Mouse (Mus musculus) limb, embryonic 15.5 days (tissue): ENCODE measurements around the gene Rabif. TPM values are rescaled to one million over a fixed set of nuclear protein-coding genes. Genes with fewer than 3 reads are reported as not detected.
"Not testable (repeated sequence)": the region's sequence is repeated elsewhere in the genome, so short reads cannot be mapped to it uniquely, and the experiment has no call there.

ENCODE experiments used
- ATAC-seq: fragments of 200-750 bp; cut with Nextera tagmentation; 2 replicates; pipeline ENCODE4 v1.8.0; 2017; ENCODE audit warnings: low read depth, moderate TSS enrichment; ENCODE audit not compliant: insufficient number of reproducible peaks, low FRiP score, low TSS enrichment
- H3K27ac ChIP-seq: fragments of 300-500 bp; sonication (generic); 2 replicates; pipeline ENCODE4 v1.5.1; 2015; ENCODE audit warnings: moderate library complexity, mild to moderate bottlenecking, inconsistent platforms
- H3K27me3 ChIP-seq: fragments of 300-500 bp; sonication (generic); 2 replicates; pipeline ENCODE4 v1.6.1; 2015; ENCODE audit warnings: inconsistent platforms
- H3K36me3 ChIP-seq: fragments of 300-500 bp; sonication (generic); 2 replicates; pipeline ENCODE4 v1.6.1; 2015; ENCODE audit warnings: inconsistent platforms
- H3K4me1 ChIP-seq: fragments of 300-500 bp; sonication (generic); 2 replicates; pipeline ENCODE4 v1.6.1; 2015; ENCODE audit warnings: inconsistent platforms
- H3K4me2 ChIP-seq: fragments of 300-500 bp; sonication (generic); 2 replicates; pipeline ENCODE4 v1.6.1; 2015; ENCODE audit warnings: mild to moderate bottlenecking, inconsistent platforms
- H3K4me3 ChIP-seq: fragments of 300-500 bp; sonication (generic); 2 replicates; pipeline ENCODE4 v1.5.1; 2015; ENCODE audit warnings: mild to moderate bottlenecking, inconsistent platforms
- H3K9ac ChIP-seq: fragments of 300-500 bp; sonication (generic); 2 replicates; pipeline ENCODE4 v1.6.1; 2015; ENCODE audit warnings: inconsistent platforms
- H3K9me3 ChIP-seq: fragments of 300-500 bp; sonication (generic); 2 replicates; pipeline ENCODE4 v1.6.1; 2016; ENCODE audit warnings: inconsistent platforms
- WGBS: fragments of 180-500 bp; shearing (Covaris S2); methylation state at CpG from one replicate; pipeline ENCODE4 v1.1.7; 2015; 5-methylcytosine and 5-hydroxymethylcytosine counted together
- polyA plus RNA-seq: library from polyadenylated mRNA; unstranded; fragments of >200 nt; fragmentation: Nextera tagmentation; extraction: Ambion mirVana; gene quantifications from 2 replicates; pipeline ENCODE4 v1.2.1, GENCODE M21; 2015

Rabif gene
- 43.6 and 47.8 TPM in 2 replicates for polyA plus RNA-seq

DNA sequence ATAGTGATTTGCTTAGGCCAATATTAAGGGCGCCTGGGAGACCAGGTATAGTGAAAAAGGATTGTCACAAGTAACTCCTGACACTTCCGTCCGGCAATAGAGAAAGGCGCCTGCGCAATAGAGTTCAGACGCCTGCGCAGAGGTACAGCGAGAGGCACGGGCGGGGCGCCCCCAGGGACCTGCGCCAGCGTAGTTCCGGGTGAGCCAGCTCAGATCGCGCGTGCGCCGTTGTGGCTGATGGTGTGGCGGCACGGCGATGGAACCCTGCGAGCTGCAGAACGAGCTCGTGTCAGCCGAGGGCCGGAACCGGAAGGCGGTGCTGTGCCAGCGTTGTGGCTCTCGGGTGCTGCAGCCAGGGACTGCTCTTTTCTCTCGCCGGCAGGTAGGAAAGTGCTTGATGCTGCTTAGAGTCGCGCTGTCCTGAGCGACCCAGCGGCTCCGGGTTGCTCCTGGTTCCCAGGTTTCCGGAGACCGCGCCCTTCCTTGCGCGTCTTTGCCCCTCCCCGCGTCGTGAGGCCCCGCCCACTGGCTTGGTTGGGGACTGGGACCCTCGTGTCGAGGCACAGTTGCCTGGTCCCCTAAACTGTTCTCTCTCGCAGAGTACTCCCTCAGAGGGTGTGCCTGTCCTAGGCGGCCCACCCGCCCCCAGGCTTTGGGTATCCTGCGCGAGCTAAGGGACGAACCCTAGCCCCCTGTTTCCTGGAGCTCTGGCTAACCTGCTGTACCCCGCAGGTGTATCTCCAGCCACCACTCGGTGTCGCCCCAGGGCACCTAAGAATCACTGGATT is at the start of gene Rabif:
Rabif (plus strand) TSS at position 221 of the 788 bp plus-strand sequence.
- ATAC-seq = peak; percentile 96
- no peaks in the 10 kb centered on the region for H3K27me3 ChIP-seq
- peaks cover 12% of the 10 kb centered on the region for H3K4me1 ChIP-seq
- peak within 1 kb of the TSS; percentile 65 for H3K4me2 ChIP-seq
- no peaks in the 10 kb centered on the region for H3K9me3 ChIP-seq
- peak within 1 kb of the TSS; percentile 81 for H3K4me3 ChIP-seq
- peak within 1 kb of the TSS; percentile 99 for H3K27ac ChIP-seq
- under 1% methylated on average over 58 of the region's 58 CpGs for WGBS
- H3K9ac ChIP-seq = peak within 1 kb of the TSS; percentile 65
- peaks cover 25% of the 10 kb centered on the region for H3K36me3 ChIP-seq

DNA sequence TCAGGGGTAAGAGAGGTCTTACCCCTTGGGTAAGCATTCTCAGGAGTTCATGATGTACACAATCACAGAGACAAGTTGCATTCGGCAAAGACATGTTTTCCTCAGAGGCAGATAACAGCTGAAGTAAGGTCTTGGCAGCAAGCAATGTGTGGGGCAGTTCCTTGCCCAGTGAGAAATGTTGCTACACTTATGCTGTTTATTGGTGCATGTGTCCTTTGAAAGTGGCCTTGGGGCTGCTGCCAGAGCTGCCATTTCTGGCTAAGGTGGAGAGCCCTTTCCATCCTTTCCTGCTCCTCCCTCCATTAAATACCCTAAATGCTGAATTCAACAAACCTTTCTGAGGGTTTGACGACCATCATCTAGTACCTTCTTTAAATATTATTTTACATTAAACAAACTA is 49.0 kb upstream of the Rabif start:
- no peaks in the 10 kb centered on the region for H3K9me3 ChIP-seq
- H3K4me1 ChIP-seq = no peaks in the 10 kb centered on the region
- H3K27ac ChIP-seq = no peak overlapping the region
- H3K36me3 ChIP-seq = no peaks in the 10 kb centered on the region
- no peak overlapping the region for H3K9ac ChIP-seq
- no peak overlapping the region for H3K4me2 ChIP-seq
- WGBS = 82% methylated on average over 2 of the region's 2 CpGs
- ATAC-seq = no peak
- H3K27me3 ChIP-seq = no peaks in the 10 kb centered on the region
- H3K4me3 ChIP-seq = no peak overlapping the region

DNA sequence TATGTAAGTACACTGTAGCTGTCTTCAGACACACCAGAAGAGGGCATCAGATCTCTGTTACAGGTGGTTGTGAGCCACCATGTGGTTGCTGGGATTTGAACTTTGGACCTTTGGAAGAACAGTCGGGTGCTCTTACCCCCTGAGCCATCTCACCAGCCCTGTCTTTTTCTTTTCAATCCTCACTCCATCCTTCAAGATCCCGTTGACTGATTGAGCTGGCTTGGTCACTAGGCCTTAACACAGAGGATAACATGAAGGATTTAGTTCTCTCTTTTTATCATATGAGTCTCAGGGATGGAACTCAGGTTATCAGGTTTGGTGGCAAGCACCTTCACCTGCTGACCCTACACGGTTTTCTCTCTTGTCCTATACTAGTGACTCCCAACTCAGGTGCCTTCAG is 45.9 kb upstream of the Rabif start:
- not testable (repeated sequence) for ATAC-seq, H3K27me3 ChIP-seq, H3K4me2 ChIP-seq, H3K9me3 ChIP-seq, H3K4me3 ChIP-seq, H3K27ac ChIP-seq, H3K9ac ChIP-seq, H3K36me3 ChIP-seq, H3K4me1 ChIP-seq
- WGBS = 67% methylated on average over 3 of the region's 3 CpGs

DNA sequence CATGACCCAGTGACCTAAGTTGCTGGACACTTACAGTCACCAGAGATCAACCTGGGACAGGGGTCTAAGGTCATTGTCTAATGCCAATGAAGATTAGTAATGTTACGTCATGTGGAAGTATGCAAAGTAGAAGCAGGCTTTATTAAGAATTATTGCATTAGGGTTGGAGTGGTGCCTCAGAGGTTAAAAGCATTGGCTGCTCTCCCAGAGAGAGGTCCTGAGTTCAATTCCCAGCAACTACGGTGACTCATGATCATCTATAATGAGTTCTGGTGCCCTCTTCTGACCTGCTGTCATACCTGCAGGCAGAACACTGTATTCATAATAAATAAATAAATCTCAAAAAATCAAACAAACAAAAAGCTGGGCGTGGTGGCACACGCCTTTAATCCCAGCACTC is 44.2 kb upstream of the Rabif start:
- no peaks in the 10 kb centered on the region for H3K9me3 ChIP-seq
- H3K36me3 ChIP-seq = no peaks in the 10 kb centered on the region
- ATAC-seq = no peak
- 79% methylated on average over 4 of the region's 4 CpGs for WGBS
- no peak overlapping the region for H3K9ac ChIP-seq
- H3K4me3 ChIP-seq = no peak overlapping the region
- no peak overlapping the region for H3K27ac ChIP-seq
- H3K4me2 ChIP-seq = no peak overlapping the region
- no peaks in the 10 kb centered on the region for H3K4me1 ChIP-seq
- H3K27me3 ChIP-seq = no peaks in the 10 kb centered on the region

DNA sequence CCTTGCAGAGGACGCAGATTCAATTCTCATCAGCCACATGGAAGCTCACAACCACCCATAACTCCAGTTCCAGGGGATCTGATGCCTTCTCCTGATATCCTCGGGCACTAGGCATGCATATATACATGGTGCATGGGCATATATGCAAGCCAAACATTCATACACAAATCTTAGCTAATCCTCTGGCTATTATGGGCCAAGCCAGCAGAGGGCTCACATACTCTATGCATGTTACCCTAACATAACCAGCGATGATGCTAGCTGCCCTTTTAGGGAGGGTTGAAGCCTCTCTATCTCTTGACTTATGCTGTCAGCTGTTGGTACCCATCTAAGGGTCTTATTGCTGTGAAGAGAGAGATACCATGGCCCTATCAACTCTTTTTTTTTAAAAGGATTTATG is 43.5 kb upstream of the Rabif start:
- no peak overlapping the region for H3K9ac ChIP-seq
- 50% methylated on average over 3 of the region's 3 CpGs for WGBS
- H3K36me3 ChIP-seq = no peaks in the 10 kb centered on the region
- H3K4me1 ChIP-seq = peaks cover under 1% of the 10 kb centered on the region; the same call in 1 of the 2 replicates
- no peak for ATAC-seq
- H3K27ac ChIP-seq = no peak overlapping the region
- no peak overlapping the region for H3K4me2 ChIP-seq
- H3K27me3 ChIP-seq = no peaks in the 10 kb centered on the region
- H3K4me3 ChIP-seq = no peak overlapping the region
- H3K9me3 ChIP-seq = no peaks in the 10 kb centered on the region

DNA sequence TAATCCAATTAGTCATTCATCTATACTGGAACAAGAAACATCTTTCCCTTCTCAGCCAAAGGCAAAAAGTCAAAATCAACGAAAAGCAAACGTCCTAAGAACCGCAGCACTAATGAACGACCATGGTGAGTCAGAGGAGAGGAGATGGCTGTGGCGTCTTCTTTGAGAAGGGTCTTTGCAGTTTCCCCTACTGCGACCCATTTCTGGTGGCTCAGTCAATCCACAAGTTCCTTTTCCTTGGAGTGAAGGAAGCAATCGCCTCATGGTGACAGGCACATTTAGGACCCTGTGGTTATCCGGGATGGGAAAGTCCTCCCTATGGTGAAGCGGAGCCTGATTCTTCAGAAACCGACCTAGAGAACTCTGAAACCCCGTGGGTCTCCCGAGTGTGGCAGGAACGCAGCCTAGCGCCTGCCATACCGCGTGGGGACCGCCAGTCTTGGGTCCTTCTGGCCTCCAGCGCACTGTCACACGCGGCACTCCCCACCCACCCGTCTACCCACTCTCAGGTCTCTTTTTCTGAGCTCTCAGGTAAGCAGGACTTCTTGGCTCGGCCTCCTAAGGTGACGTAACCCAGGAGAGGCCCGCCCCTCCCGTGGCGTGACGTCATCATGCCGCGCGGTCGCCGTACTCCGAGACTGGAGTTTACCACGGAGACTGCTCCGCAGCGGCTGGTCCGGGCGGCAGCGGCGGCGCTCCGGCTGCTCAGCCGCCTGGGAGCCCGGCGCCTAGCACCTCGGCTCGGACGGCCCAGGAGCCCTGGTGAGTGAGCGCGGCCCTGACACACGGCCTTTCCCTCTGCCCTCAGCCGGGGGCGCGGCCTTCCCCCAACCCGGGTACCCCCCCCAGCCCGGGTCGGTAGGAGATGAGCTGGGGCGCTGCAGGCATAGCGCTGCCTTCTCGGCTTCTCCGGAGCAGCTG is 39.3 kb upstream of the Rabif start, which contains the start of gene Klhl12:
Klhl12 (plus strand) TSS at position 628 of the 921 bp plus-strand sequence.
- Histone ChIP-seq H3K4me2 (peak within 1 kb of the TSS; percentile 61), H3K36me3 (peaks cover 19% of the 10 kb centered on the region), H3K4me3 (peak within 1 kb of the TSS; percentile 98), H3K9ac (peak within 1 kb of the TSS; percentile 99), H3K27ac (peak within 1 kb of the TSS; percentile 88), H3K4me1 (peaks cover 6% of the 10 kb centered on the region; the same call in 1 of the 2 replicates), H3K27me3 (no peaks in the 10 kb centered on the region), H3K9me3 (no peaks in the 10 kb centered on the region)
- peak; percentile 85 for ATAC-seq
- WGBS = 1% methylated on average over 61 of the region's 61 CpGs

DNA sequence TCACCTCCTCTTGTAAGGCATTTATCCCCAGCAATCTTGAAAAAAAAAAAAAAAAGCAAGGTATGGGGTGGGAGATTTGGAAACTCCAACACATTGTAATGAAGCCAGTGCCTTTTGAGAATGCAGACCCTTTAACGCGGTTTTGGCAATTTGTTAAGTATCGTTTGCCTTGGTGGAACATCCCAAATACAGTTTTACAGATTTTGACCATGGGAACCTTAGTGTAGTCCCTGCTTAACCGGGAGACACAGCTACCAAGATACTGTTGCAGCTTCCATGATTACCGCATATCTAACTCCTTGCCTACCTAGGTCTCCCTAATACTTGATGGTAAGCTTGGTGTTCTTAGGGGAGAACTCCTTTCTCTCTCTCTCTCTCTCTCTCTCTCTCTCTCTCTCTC is 38.4 kb upstream of the Rabif start:
- H3K36me3 ChIP-seq = peaks cover 28% of the 10 kb centered on the region
- peaks cover 6% of the 10 kb centered on the region; the same call in 1 of the 2 replicates for H3K4me1 ChIP-seq
- H3K27me3 ChIP-seq = no peaks in the 10 kb centered on the region
- peak overlapping the region; percentile 61 for H3K4me2 ChIP-seq
- WGBS = 20% methylated on average over 5 of the region's 5 CpGs
- peak overlapping the region; percentile 98 for H3K4me3 ChIP-seq
- no peak overlapping the region for H3K27ac ChIP-seq
- no peak for ATAC-seq
- no peaks in the 10 kb centered on the region for H3K9me3 ChIP-seq
- H3K9ac ChIP-seq = peak overlapping the region; percentile 99

DNA sequence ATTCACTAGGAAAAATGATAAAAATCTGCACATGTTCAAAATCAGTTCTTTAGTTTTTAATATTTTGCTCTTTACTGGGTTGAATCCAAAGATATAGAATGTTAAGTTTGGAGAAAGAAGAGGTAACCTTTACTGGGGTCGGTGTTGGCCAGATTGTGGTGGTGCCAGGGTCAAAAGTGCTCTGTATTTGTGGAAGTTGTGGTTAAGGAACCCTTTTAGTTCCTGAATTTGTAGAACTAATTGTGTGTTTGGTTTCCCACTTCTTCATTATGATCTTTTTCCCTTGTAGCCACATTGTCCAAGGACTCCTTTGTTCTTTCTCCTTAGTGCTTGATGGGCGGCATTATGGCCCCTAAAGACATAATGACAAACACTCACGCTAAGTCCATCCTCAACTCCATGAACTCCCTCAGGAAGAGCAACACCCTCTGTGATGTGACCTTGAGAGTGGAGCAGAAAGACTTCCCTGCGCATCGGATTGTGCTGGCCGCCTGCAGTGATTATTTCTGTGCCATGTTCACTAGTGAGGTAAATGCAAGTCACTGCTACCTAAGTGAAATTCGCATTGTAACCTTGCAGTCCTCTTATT is 36.2 kb upstream of the Rabif start:
- Histone ChIP-seq H3K4me1 (peaks cover 6% of the 10 kb centered on the region; the same call in 1 of the 2 replicates), H3K9me3 (no peaks in the 10 kb centered on the region), H3K9ac (no peak overlapping the region), H3K4me2 (no peak overlapping the region), H3K36me3 (peaks cover 39% of the 10 kb centered on the region), H3K27me3 (no peaks in the 10 kb centered on the region), H3K4me3 (no peak overlapping the region), H3K27ac (no peak overlapping the region)
- no peak for ATAC-seq
- WGBS = 92% methylated on average over 7 of the region's 7 CpGs

DNA sequence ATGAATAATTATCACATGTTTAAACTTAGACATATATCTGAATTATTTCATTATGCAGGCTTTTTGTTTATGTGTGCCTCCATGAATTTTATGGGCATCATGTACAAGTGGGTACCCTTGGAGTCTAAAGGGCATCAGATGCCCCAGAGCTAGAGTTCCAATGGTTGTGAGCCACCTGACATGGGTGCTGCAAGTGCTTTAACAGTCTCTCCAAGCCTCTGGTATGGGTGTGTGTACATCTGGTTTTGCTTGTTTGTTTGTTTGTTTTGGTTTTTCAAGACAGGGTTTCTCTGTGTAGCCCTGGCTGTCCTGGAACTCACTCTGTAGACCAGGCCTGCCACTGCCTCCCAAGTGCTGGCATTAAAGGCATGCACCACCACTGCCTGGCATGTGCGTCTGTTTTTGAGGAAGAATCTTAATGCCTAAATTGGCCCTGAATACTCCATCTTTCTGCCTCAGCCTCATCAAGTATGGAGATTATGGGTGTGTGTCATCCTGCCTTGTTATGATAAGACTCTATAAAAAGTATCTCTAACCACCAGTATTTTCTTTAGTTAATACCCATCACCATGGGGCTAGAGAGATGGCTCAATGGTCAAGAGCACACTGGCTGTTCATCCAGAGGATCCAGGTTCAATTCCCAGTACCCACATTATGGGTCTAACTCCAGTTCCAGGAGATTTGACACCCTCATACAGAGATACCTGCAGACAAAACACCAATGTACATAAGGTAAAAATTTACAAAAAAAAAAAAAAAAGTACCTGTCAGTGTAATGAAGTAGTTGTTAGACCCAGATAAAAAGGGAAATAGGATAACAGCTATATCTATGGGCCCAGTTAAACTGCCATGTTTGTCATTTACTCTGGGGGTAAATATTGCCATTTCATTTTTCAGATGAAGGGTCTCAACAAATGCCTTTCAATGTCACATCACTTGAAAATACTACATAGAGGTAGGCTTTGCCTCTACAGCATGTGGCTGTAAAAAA is 33.9 kb upstream of the Rabif start:
- Histone ChIP-seq H3K27ac (no peak overlapping the region), H3K27me3 (no peaks in the 10 kb centered on the region), H3K4me3 (no peak overlapping the region), H3K36me3 (peaks cover 57% of the 10 kb centered on the region), H3K4me1 (peaks cover 6% of the 10 kb centered on the region; the same call in 1 of the 2 replicates), H3K9ac (no peak overlapping the region), H3K4me2 (no peak overlapping the region), H3K9me3 (no peaks in the 10 kb centered on the region)
- ATAC-seq = no peak
- 90% methylated on average over 1 of the region's 1 CpGs for WGBS

DNA sequence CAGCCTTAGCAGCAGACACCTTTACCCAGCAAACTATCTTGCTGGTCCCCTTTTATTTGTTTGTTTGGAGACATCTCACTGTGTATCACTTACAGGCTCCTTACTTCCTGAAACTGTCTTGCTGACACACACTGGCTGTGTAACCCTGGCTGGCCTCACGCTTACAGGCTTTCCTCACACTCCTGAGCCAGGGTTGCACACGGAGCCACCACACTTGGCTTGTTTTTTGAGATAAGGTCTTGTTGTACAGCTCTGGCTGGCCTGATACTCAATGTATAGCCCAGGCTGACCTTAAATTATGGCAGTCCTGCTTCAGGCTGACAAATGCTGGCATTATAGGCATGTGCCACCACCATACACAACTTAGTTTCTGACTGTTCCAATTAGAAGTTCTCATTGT is 9.8 kb upstream of the Rabif start:
- Histone ChIP-seq H3K4me1 (no peaks in the 10 kb centered on the region), H3K36me3 (peaks cover 68% of the 10 kb centered on the region), H3K27me3 (no peaks in the 10 kb centered on the region), H3K9me3 (no peaks in the 10 kb centered on the region), H3K27ac (no peak overlapping the region), H3K4me2 (no peak overlapping the region), H3K4me3 (no peak overlapping the region), H3K9ac (no peak overlapping the region)
- WGBS = 92% methylated on average over 2 of the region's 2 CpGs
- no peak for ATAC-seq
